Mouse (Mus musculus) urinary bladder, postnatal 36 days (tissue): ENCODE data around the gene Gucy2c.
A peak's percentile ranks its signal among the peaks of the same experiment; 100 is the strongest.
"Not testable (repeated sequence)": the region's sequence is repeated elsewhere in the genome, so short reads cannot be mapped to it uniquely, and the experiment has no call there.

Experiments used
- DNase-seq, 2 experiments: peaks; one replicate each; pipeline ENCODE4 v3.0.0; 2022; ENCODE audit warnings: low spot score in 2 of 2, mixed read lengths in 1 of 2

The Gucy2c gene

GRCm38 (mm10) chr6:136803739-136804633, 22.4 kb upstream of the Gucy2c start, which contains the start of gene Hist4h4:
Hist4h4 (minus strand) TSS chr6:136804415.
- DNase-seq = peak; percentile 97 to 98

GRCm38 (mm10) chr6:136803093-136803738, 21.7 kb upstream of the Gucy2c start:
- no peak for DNase-seq

GRCm38 (mm10) chr6:136801274-136801673, 19.7 kb upstream of the Gucy2c start:
- no peak for DNase-seq

- no peak for DNase-seq
Observed at GRCm38 (mm10) chr6:136800710-136801109, 19.1 kb upstream of the Gucy2c start.

- not testable (repeated sequence) for DNase-seq
Observed at GRCm38 (mm10) chr6:136797874-136798693, 16.5 kb upstream of the Gucy2c start.

- no peak for DNase-seq
Observed at GRCm38 (mm10) chr6:136795850-136796249, 14.3 kb upstream of the Gucy2c start.

- no peak for DNase-seq
Observed at GRCm38 (mm10) chr6:136795110-136795509, 13.5 kb upstream of the Gucy2c start.

- no peak for DNase-seq
Observed at GRCm38 (mm10) chr6:136793831-136794525, 12.4 kb upstream of the Gucy2c start.

- DNase-seq = no peak
Observed at GRCm38 (mm10) chr6:136792884-136793758, 11.6 kb upstream of the Gucy2c start.

- DNase-seq = peak; percentile 55 to 60
Observed at GRCm38 (mm10) chr6:136789391-136789971, 7.9 kb upstream of the Gucy2c start.

- no peak for DNase-seq
Observed at GRCm38 (mm10) chr6:136782761-136783160, 1.2 kb upstream of the Gucy2c start.

GRCm38 (mm10) chr6:136782146-136782545, 581 bp upstream of the Gucy2c start:
- no peak for DNase-seq

GRCm38 (mm10) chr6:136776392-136776791, 5.2 kb downstream of the Gucy2c start:
- no peak for DNase-seq

- DNase-seq = no peak
Observed at GRCm38 (mm10) chr6:136769859-136770258, 11.7 kb downstream of the Gucy2c start.

- DNase-seq = no peak
Observed at GRCm38 (mm10) chr6:136769143-136769542, 12.4 kb downstream of the Gucy2c start.

- DNase-seq = no peak
Observed at GRCm38 (mm10) chr6:136763912-136764311, 17.7 kb downstream of the Gucy2c start.

- DNase-seq = no peak
Observed at GRCm38 (mm10) chr6:136750567-136750966, 31.0 kb downstream of the Gucy2c start.

GRCm38 (mm10) chr6:136745586-136745985, 36.0 kb downstream of the Gucy2c start:
- DNase-seq = no peak

- DNase-seq = no peak
Observed at GRCm38 (mm10) chr6:136743729-136744128, 37.8 kb downstream of the Gucy2c start.
